Mouse (Mus musculus) neural tube, embryonic 11.5 days (tissue): ENCODE results near the gene Gucd1. TPM values are rescaled to one million over a fixed set of nuclear protein-coding genes. Genes with fewer than 3 reads are reported as not detected.
"Not testable (repeated sequence)": the region's sequence is repeated elsewhere in the genome, so short reads cannot be mapped to it uniquely, and the experiment has no call there.

ENCODE experiments used
- ATAC-seq: fragments of 200-750 bp; cut with Nextera tagmentation; 2 replicates; pipeline ENCODE4 v1.8.0; 2017; ENCODE audit warnings: moderate number of reproducible peaks, mild to moderate bottlenecking, moderate TSS enrichment, moderate library complexity; ENCODE audit not compliant: insufficient read depth, low FRiP score, low TSS enrichment
- DNase-seq: peaks from one replicate; pipeline ENCODE4 v3.0.0-alpha.2; 2015; ENCODE audit warnings: low spot score
- H3K27ac ChIP-seq: fragments of 300-500 bp; sonication (generic); 2 replicates; pipeline ENCODE4 v1.5.1; 2014; ENCODE audit warnings: low read depth, mild to moderate bottlenecking, low read length
- H3K27me3 ChIP-seq: fragments of 300-500 bp; sonication (generic); 2 replicates; pipeline ENCODE4 v1.6.1; 2014; ENCODE audit warnings: mild to moderate bottlenecking, low read length, mixed read lengths; ENCODE audit not compliant: control insufficient read depth, insufficient read depth
- H3K36me3 ChIP-seq: fragments of 300-500 bp; sonication (generic); 2 replicates; pipeline ENCODE4 v1.6.1; 2014; ENCODE audit warnings: mild to moderate bottlenecking, low read length, moderate library complexity, mixed read lengths; ENCODE audit not compliant: control insufficient read depth, insufficient read depth
- H3K4me1 ChIP-seq: fragments of 300-500 bp; sonication (generic); 2 replicates; pipeline ENCODE4 v1.6.1; 2014; ENCODE audit warnings: low read length, mixed read lengths; ENCODE audit not compliant: control insufficient read depth, insufficient read depth
- H3K4me2 ChIP-seq: fragments of 300-500 bp; sonication (generic); 2 replicates; pipeline ENCODE4 v1.6.1; 2014; ENCODE audit warnings: low read depth, mild to moderate bottlenecking, moderate library complexity
- H3K4me3 ChIP-seq: fragments of 300-500 bp; sonication (generic); 2 replicates; pipeline ENCODE4 v1.5.1; 2014; ENCODE audit warnings: low read depth, low read length
- H3K9ac ChIP-seq: fragments of 300-500 bp; sonication (generic); 2 replicates; pipeline ENCODE4 v1.6.1; 2014; ENCODE audit warnings: mild to moderate bottlenecking, low read length
- H3K9me3 ChIP-seq: fragments of 300-500 bp; sonication (generic); 2 replicates; pipeline ENCODE4 v1.6.1; 2016; ENCODE audit warnings: low read length; ENCODE audit not compliant: control insufficient read depth
- WGBS: fragments of 180-500 bp; shearing (Covaris S2); extraction: QIAGEN DNeasy Blood & Tissue Kit; methylation state at CpG from one replicate; pipeline ENCODE4 v1.1.7; 2014; 5-methylcytosine and 5-hydroxymethylcytosine counted together
- polyA plus RNA-seq: library from polyadenylated mRNA; unstranded; fragments of >200 nt; fragmentation: Nextera tagmentation; extraction: Ambion mirVana; gene quantifications from 2 replicates; pipeline ENCODE4 v1.2.1, GENCODE M21; 2014

Gene Gucd1
- 33.2 and 37.2 TPM in 2 replicates for polyA plus RNA-seq

DNA sequence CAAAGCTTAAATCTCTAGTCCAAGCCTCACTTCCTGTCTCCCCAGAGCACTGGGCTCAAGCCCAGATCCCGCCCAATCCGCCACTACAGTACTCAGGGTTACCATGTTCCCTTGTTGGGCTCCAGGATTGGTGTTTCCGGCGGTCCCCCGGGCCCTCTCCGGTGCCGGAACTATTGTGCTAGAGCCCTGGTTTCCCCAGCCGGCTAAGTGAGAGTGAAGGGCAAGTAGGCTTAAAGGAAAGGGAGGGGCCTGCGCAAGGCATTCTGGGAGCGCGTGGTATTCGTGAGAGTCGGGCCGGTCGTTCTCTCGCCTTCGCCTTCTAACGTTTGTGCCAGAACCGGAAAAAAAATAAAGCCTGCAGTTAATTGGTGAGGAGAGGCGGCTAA lies at the start of gene Gucd1:
Gucd1 (minus strand) TSS at position 215 of the 386 bp plus-strand sequence.
- peak within 1 kb of the TSS; percentile 92 for H3K4me2 ChIP-seq
- H3K9me3 ChIP-seq: no peaks in the 10 kb centered on the region
- H3K27me3 ChIP-seq: no peaks in the 10 kb centered on the region
- peaks cover 18% of the 10 kb centered on the region for H3K4me1 ChIP-seq
- H3K9ac ChIP-seq: peak within 1 kb of the TSS; percentile 86
- peaks cover 4% of the 10 kb centered on the region for H3K36me3 ChIP-seq
- under 1% methylated on average over 20 of the region's 20 CpGs for WGBS
- DNase-seq (peak; percentile 97), ATAC-seq (peak; percentile 89)
- H3K4me3 ChIP-seq: peak within 1 kb of the TSS; percentile 89
- peak within 1 kb of the TSS; percentile 94 for H3K27ac ChIP-seq

DNA sequence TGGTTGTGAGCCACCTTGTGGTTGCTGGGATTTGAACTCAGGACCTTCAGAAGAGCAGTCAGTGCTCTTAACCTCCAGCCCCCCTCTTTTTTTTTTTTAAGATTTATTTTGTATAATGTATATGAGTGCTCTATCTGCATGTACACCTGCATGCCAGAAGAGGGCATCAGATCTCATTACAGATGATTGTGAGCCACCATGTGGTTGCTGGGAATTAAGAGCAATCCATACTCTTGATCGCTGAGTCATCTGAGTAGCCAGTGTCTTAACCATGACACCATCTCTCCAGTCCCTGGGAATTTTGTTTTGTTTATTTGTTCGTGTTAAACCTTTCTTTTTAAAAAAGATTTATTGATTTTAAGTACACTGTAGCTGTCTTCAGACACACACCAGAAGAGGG lies 49.0 kb upstream of the Gucd1 start:
- ATAC-seq, H3K4me2 ChIP-seq, H3K9me3 ChIP-seq, H3K27me3 ChIP-seq, H3K27ac ChIP-seq, H3K36me3 ChIP-seq, H3K9ac ChIP-seq, H3K4me3 ChIP-seq, H3K4me1 ChIP-seq, DNase-seq: not testable (repeated sequence)
- 86% methylated on average over 2 of the region's 2 CpGs for WGBS

DNA sequence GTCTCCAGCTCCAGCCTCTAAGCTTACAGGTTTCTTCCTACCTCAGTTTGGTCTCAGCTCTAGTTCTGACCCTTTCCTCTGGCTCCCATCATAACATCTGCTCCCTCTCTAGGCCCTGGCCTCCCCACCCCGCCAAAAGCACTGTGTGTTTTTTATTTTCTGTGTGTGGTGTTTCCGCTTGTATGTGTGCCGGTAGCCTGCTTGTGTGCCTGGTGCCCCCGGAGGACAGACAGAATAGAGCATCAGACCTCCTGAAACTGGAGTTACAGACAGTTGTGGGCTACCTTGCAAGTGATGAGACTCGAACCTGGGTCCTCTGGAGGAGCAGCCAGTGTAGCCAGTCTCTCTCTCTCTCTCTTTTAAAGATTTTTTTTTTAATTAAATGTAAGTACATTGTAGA lies 48.5 kb upstream of the Gucd1 start:
- Histone ChIP-seq H3K4me3 (no peak overlapping the region), H3K27me3 (peaks cover 4% of the 10 kb centered on the region; the same call in 1 of the 2 replicates), H3K9ac (no peak overlapping the region), H3K4me1 (no peaks in the 10 kb centered on the region), H3K36me3 (no peaks in the 10 kb centered on the region), H3K27ac (no peak overlapping the region), H3K9me3 (no peaks in the 10 kb centered on the region), H3K4me2 (no peak overlapping the region)
- 81% methylated on average over 5 of the region's 5 CpGs for WGBS
- ATAC-seq (no peak), DNase-seq (no peak)

DNA sequence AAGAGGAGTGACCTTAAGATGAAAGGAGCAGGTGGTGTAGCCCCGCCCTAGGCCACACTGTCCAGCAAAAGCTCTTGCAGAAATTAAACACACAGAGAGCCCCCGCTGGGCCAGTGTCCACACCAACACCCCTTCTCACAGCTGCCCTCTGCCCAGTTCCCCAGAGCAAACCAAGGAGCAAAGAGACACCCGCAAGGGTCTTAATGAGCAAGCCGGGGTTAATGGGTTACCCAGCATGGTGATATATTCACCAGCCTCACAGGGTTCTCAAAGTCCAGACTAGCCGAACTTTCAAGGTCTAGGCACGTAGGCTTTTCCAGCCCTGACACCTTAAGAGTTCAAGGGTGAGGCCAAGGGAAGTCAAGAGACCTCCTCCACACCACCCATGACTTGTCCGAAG lies 48.1 kb upstream of the Gucd1 start:
- WGBS: 72% methylated on average over 7 of the region's 7 CpGs

DNA sequence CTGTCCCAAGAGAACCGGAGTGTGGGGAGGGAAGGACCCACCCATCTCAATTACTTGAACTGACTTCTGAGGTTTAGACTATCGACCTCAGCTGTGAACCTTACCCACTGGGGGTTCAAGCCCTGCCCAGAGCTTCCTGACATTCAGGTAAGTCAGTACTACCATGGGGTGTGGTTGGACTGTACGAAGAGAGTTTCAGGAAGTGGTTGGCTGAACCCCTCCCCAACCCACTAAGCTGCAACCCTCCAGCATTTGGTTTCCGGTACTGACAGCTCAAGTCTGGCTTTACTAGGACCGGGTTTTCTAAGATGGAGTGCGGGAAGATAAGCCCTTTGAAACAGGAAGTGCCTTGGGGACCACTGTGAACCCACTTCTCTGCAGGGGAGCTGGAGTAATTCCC lies 47.7 kb upstream of the Gucd1 start:
- Histone ChIP-seq H3K27ac (no peak overlapping the region), H3K9ac (no peak overlapping the region), H3K27me3 (peaks cover 10% of the 10 kb centered on the region), H3K36me3 (no peaks in the 10 kb centered on the region), H3K9me3 (no peaks in the 10 kb centered on the region), H3K4me1 (no peaks in the 10 kb centered on the region), H3K4me2 (no peak overlapping the region), H3K4me3 (no peak overlapping the region)
- 64% methylated on average over 6 of the region's 6 CpGs for WGBS
- DNase-seq: no peak
- no peak for ATAC-seq

More for the DNA sequence above, 48.1 kb upstream of the Gucd1 start:
- DNase-seq (no peak), ATAC-seq (no peak)
- H3K4me3 ChIP-seq: no peak overlapping the region
- H3K4me2 ChIP-seq: no peak overlapping the region
- H3K4me1 ChIP-seq: no peaks in the 10 kb centered on the region
- peaks cover 7% of the 10 kb centered on the region; the same call in 1 of the 2 replicates for H3K27me3 ChIP-seq
- H3K9me3 ChIP-seq: no peaks in the 10 kb centered on the region
- H3K9ac ChIP-seq: no peak overlapping the region
- no peaks in the 10 kb centered on the region for H3K36me3 ChIP-seq
- H3K27ac ChIP-seq: no peak overlapping the region

DNA sequence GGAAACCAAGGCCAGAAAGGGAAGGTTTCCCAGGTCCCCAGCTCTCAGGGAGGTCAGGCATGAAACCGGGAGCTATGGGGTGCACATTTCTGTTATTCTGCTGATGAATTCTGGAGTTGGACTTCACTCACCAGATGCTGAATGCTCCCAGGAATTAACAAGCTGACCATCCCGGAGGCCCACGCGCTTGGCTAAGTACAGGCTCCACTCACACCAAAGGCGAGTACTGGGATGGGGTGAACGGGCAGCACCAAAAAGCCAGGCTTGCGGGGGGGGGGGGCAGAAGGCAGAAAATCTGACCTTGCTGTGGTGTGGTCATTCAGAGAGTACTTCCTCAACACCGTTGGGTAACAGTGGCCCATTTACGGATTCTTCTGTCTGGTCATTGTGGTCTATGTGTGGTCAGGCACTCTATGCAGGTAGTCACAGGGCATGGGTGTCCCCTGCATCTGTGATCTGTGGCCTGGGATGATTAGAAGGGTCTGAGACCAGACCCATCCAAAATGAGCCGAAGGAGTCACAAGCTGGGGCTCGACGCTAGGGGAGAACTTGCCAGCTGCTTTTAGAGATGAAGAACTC lies 47.0 kb upstream of the Gucd1 start:
- no peak for ATAC-seq
- Histone ChIP-seq H3K9me3 (no peaks in the 10 kb centered on the region), H3K4me3 (no peak overlapping the region), H3K9ac (no peak overlapping the region), H3K27ac (no peak overlapping the region), H3K27me3 (peaks cover 16% of the 10 kb centered on the region), H3K4me2 (no peak overlapping the region), H3K4me1 (no peaks in the 10 kb centered on the region), H3K36me3 (no peaks in the 10 kb centered on the region)
- no peak for DNase-seq
- WGBS: 86% methylated on average over 12 of the region's 12 CpGs

DNA sequence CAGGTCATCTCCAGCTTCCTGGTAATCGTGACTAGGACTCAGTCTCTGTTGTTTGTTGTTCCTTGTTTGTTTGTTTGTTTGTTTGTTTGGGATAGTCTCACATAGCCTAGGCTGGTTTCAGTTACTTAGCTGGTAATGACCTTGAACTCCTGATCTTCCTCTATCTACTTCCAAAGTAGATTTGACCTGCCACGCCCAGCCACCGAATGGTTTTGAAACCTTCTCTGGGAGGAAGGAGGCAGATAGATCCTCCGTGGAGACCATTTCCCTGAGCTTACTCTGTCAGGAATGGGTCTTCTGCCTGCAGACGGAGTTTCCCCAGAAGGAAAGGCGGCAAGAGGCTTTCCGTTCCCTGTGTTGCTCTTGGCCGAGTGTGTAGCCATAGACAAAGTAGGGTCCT lies 44.8 kb upstream of the Gucd1 start:
- no peaks in the 10 kb centered on the region for H3K9me3 ChIP-seq
- peaks cover 24% of the 10 kb centered on the region for H3K27me3 ChIP-seq
- H3K4me2 ChIP-seq: no peak overlapping the region
- H3K36me3 ChIP-seq: no peaks in the 10 kb centered on the region
- no peak overlapping the region for H3K27ac ChIP-seq
- ATAC-seq: no peak
- H3K4me1 ChIP-seq: no peaks in the 10 kb centered on the region; the same call in 1 of the 2 replicates
- no peak for DNase-seq
- H3K4me3 ChIP-seq: no peak overlapping the region
- WGBS: 86% methylated on average over 8 of the region's 8 CpGs
- no peak overlapping the region for H3K9ac ChIP-seq

DNA sequence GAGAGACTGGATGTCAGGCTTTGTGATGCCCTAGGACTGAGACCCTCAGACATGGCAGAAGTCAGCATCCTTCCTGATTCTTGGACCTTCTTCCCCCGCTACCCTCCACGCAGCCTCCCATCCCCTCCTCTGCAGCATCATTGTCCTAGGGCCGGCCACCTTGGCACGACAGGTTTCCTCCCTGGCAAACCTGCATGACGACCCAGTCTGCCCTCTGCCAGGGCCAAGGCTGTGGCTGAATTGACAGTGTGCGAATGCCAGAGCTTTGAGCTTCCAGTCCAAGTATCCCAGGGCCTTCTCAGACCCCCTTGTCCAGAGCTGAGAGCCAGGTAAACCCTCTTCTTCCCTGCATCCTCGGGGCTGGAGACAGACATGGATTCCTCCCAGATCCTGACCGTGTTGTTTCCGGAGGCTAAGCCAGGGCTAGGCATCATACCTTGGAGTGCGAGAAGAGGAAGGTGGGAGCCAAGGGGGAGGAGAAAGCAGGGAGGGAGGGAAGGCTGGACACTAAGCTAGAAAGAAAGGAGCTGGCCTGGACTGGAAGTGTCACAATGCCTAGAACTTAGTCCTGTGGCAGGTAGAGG lies 43.4 kb upstream of the Gucd1 start, which contains the start of gene Ggt1:
Ggt1 (plus strand) TSS at position 534 of the 584 bp plus-strand sequence.
- ATAC-seq (no peak), DNase-seq (no peak)
- peak within 1 kb of the TSS; percentile 95 for H3K4me2 ChIP-seq
- no peaks in the 10 kb centered on the region for H3K9me3 ChIP-seq
- H3K27me3 ChIP-seq: peaks cover 24% of the 10 kb centered on the region
- H3K4me3 ChIP-seq: peak within 1 kb of the TSS; percentile 63; the same call in 1 of the 2 replicates
- peak within 1 kb of the TSS; percentile 81; the same call in 1 of the 2 replicates for H3K9ac ChIP-seq
- no peaks in the 10 kb centered on the region for H3K36me3 ChIP-seq
- WGBS: 43% methylated on average over 10 of the region's 10 CpGs
- no peak within 1 kb of the TSS for H3K27ac ChIP-seq
- no peaks in the 10 kb centered on the region; the same call in 1 of the 2 replicates for H3K4me1 ChIP-seq

DNA sequence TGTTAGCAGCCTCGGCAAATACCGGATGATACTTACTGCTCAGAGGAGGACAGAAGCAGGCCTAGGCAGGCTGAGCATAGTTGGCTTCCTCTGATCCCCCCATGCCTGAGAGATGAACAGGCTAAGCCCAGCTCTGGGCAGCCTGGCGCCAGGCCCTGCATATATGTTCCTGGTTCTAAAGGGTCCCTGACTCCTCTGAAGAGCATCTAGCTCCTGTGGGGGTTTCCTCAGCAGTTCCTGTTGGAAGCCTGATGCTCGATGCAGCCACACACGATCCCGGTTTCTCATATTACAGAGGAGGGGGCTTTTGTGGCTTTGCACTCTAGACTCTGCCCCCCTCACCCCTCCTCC lies 42.8 kb upstream of the Gucd1 start:
- ATAC-seq (no peak), DNase-seq (peak; percentile 25)
- Histone ChIP-seq H3K9ac (peak overlapping the region; percentile 81), H3K27me3 (peaks cover 24% of the 10 kb centered on the region), H3K9me3 (no peaks in the 10 kb centered on the region), H3K4me3 (peak overlapping the region; percentile 63), H3K36me3 (no peaks in the 10 kb centered on the region), H3K27ac (no peak overlapping the region), H3K4me1 (no peaks in the 10 kb centered on the region; the same call in 1 of the 2 replicates), H3K4me2 (peak overlapping the region; percentile 95)
- WGBS: 16% methylated on average over 6 of the region's 6 CpGs
